Mouse (Mus musculus) lung, adult 18-20 months (tissue): ENCODE measurements at regions not wholly inside any gene's neighbourhood (a gene's known extent, or its start where the extent isn't known, plus 50 kb on each side); places are given as distances from the start of the nearest gene placed in this dataset.

Experiments used
- DNase-seq, 2 experiments: peaks; one replicate each; pipeline ENCODE4 v3.0.0; 2022; ENCODE audit warnings: mixed read lengths in 2 of 2

DNA sequence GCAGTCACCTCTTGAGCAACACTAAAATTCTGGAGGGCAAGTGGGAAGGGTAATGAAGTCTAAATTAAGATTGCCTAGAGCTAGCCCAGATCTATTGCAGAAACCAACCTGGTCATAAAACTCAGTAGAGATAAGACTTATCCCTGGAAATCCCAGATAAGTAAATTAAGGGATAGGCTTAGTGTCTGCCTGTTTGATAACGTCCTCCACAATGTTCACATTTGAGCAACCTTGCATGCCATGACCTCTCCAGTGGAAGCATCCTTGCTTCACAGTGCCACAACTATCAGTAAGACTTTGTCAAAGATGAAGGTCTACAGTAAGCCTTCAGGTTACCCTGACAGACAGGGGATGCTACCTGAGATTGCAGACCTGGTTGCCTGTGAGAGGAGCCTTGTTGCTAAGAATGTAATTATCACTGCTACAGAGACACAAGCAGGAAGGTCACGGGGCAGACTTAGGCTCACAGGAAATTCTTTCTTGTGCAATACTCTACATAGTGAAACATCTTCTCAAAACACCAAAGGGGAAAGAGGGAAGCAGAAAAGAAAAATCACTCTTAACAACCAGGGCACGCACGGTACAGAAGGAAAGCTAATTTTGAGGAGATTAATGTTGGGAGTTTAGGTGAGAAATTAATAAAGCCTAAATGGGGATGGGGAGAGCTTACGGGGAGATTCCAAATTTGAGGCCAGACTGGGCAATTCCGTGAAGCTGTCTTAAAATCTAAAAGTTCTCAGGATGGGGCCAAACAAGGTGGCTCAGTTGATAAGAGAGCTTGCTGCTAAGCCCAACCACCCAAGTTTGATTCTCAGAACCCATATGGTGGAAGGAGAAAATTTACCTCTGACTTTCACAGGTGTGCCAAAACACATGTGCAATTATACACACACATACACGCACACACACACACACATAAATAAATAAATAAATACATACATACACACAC is 56.9 kb upstream of the Prdm9 start:
- no peak for DNase-seq

DNA sequence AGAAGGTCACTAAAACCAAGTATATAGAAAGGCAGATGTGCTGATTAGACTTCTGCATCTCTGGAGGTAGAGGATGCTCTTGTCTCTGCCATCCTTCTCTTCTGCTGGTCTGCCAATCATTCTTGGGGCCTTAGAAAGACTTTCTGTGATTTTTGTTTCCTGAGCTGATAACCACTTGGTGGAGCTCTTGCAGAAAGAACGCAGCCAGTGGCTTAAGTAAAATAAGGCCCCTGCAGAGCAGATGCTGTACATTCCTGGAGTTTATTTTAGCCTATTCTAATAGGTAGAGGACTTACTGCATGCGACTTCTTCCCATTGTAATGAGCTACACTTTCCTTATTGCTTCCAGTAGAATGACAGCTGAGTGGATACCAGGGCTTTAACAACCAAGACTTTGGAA is 58.8 kb upstream of the Prdm9 start:
- peak in 1 of 2 experiments; percentile 22 for DNase-seq

DNA sequence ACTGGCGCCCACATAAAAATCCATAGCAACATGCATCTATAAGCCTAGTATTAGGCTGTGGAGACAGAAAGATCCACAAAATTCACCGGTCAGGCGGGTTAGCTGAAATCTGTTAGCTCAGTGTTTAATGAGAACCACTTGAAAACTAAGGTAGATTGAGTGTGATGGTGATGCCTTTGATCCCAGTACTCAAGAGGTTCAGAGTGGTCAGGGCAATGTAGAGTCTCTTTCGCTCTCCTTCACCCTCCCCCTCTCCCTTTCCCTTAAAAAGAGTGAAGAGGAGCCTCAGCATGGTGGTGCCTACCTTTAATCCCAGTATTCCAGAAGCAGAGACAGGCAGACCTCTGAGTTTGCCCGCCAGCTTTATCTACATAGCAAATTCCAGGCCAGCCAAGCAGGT is 66.6 kb upstream of the Prdm9 start:
- peak in 1 of 2 experiments; percentile 19 for DNase-seq

DNA sequence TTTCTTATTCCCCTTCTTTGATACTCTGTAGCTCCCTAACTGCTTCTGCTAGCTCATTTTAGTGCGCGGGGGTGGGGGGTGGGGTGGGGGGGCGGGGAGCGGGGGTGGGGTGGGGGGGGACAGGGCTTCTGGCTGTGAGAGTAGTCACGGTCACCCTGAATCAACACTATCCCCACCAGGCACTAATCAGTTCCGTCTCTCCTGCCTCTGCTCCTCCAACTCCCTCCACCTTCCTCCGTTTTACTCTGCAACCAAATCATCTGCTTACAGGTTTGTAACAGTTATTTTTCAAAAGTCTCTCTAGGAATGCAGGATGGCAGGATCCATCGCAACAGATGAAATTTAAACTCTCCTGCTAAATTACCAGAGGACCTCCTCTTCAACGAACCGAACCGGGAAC is 67.5 kb upstream of the Prdm9 start:
- no peak for DNase-seq

DNA sequence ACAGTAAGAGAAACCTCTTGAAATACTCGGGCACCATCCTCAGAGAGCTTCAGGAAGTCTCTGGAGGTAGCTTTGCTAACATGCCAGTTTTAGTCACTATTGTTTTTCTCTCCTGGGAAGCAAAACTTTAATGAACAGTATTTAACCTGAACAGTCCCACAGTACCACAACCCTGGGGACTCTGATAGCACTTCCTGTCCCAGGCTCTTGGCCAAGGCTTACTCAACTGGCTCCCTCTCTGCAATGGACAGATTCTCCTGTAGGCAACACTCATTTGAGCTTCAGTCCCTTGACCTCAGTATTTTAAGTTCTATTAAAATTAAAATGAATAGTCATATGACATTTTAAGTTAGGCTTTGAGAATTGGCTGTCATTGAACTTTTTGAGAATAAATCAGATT is 67.9 kb upstream of the Prdm9 start:
- DNase-seq, result peak; percentile 6 to 14

DNA sequence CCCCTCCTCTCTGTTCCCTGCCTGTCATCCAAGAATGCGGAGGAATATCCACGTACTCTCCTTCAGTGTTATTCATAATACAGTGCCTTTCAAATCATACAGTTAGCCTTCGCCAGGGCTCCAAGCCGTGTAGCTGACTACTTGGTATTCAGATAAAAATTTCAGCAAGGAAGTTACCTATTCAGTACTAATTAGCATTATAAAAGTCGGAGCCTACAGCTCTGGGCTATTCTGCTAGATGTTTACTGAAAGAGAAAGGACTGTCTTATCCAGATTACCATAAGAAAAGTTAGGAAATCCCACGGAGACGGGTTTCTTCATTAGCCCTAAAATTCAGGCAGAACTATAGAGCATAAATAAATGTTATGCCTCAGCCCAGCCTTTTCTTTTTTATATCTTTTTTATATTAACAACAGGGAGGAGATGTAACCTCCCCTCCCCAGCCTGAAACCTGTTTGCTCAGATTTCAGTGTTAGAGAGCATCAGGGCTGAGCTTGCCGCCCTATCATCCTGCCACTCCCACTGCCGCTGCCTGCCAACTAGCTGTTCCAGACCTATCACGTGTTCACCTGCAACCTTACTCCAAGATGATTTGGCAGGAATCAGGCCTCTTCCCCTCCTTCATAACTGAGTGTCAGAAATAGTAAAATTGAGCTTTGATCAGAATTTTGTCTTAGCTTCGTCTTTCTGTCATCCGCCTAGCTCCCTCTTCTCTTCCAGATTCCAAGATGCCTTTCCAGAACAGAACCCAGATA is 65.5 kb upstream of the Chd1 start:
- DNase-seq, result peak; percentile 4 to 8

DNA sequence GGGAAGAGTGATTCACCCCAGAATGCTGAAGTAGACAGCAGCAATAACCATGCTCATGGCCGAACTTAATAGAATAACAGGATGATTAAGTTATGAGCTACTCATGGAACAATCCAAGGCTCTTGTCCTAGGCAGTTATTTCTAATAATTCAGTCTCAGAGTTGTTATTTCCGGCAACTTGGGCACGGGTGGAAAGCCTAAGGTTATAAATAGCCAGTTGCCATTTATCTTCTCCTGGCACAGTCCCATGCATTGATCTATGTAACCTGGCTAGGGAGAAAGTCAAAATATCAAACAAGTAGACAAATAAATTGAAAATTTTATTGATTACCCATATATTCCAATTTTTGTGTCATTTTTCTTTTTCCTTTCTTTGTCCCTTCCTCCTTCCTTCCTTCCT is 64.0 kb upstream of the Chd1 start:
- no peak for DNase-seq

DNA sequence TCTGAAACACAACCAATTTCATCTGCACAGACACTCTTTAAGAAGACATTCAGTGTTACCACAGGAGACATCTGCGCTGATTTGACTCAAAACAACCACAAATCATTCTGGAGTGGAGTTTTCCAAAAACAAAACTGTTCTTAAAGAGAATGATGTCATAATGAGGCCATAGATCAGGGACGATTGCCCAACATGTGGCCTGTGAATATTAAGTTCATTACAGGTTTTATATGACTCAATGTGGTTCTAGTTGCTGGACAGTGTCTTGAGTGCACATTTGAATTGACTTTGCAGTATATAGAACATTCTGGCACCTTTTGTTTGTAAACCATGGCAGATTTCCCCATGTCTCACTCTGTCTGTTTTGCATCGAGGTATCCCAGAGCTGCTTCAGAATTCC is 63.0 kb upstream of the Chd1 start:
- no peak for DNase-seq

DNA sequence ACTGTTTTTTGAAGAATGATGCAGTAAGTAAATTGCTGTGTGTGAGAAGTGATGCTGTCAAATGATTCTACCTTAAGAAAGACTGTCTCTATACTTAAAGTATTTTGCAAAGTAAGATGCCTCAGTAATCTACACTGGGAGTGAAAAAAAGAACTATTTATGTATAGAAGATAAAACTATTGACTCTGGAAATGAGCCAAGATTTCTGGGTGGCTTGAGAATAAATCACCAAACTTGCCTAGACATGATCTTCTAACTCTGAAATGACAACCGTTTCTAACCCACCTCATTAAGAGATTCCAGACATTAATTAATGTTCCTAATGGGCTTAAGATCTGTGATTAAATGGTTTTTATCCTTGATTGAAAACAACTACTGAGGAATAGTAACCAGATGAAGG is 58.0 kb upstream of the Chd1 start:
- DNase-seq, result no peak

DNA sequence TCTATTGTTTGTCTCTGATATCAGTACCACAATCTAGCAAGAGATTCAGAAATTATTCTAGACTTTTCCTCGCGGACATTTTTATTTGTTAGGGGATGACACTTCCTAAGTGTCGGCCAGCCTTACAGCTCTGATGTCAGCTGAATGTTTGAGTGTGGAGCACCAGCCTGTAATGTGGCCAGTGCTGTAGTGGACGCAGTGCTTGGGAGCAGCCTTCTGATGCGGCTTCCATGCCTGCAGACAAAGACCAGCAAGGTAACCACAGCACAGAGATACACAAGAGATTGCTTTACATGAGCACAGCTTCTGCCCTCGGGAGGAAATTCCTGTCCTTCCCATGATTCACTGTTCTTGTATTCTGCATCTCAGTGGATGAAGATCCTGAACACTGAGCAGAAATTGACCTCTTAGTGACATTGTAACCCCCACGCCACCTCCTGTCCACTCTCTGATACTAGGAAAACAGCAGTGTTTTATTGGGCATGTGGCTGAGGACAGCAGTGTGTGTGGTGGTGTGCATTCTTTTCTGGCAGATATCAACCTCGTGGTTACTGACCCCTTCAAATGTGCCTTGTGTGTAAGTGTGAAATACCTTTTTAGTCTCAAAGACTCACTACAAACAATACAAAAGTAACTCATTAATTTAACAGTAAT is 54.6 kb upstream of the Chd1 start:
- DNase-seq, result no peak

DNA sequence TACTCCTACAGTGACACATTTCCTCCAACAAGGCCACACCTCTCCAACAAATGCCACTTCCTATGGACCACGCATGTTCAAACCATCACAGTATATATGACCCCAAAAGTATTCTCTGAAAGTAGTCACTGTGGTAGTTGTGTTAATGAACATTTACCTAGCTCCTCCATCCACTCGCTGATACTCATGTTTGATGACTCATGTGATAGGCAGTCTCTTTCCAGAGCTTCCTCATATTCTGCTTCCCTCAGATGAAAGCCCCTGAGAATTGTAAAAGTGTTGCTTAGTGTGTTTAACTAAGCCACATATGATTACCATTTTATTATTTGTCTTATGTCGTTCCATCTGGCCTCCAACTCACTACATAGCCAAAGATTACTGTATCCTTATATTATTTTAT is 52.9 kb upstream of the Chd1 start:
- DNase-seq, result no peak
